Mouse (Mus musculus): ENCODE results near the gene Gm39653. TPM values are rescaled to one million over a fixed set of nuclear protein-coding genes. Genes with fewer than 3 reads are reported as not detected.
"Not testable (repeated sequence)": the region's sequence is repeated elsewhere in the genome, so short reads cannot be mapped to it uniquely, and the experiment has no call there.

The Gm39653 gene
- polyA plus RNA-seq, 1 experiment from 2014 or later: not detected

GRCm38 (mm10) chr1:63630390-63630789, 14.6 kb downstream of the Gm39653 start:
- H3K27me3 ChIP-seq (ENCODE audit: low read depth, poor library complexity, severe bottlenecking); H3K27ac ChIP-seq (replicated peaks); DNase-seq (ENCODE audit: low spot score); H3K9me3 ChIP-seq (replicated peaks); H3K4me3 ChIP-seq; H3K36me3 ChIP-seq; H3K4me1 ChIP-seq: not testable (repeated sequence)

DNA sequence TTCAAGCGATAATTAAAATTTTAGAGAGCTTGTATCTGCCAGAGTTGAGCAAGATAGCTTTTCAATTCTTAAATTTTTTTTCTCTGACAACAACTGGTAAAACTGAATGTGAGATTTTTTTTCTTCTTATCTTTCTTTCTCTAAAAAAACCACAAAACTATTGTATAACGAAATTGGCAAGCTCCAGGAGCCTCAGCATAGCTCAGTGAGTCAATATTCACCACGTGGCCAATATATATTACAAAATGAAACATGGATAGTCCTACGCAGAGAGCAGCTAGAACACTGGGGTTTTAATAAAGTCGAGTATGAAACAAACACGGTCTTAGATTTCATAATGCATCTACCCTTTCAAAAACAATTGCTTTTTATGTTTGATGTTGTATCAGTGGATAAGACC, 24.2 kb downstream of the Gm39653 start:
- 82% methylated on average over 6 of the region's 6 CpGs for WGBS
- Histone ChIP-seq H3K4me3 (no peak overlapping the region), H3K4me1 (no peaks in the 10 kb centered on the region), H3K9me3 (replicated peaks) (no peaks in the 10 kb centered on the region), H3K36me3 (no peaks in the 10 kb centered on the region), H3K27me3 (ENCODE audit: low read depth, poor library complexity, severe bottlenecking) (no peaks in the 10 kb centered on the region), H3K27ac (replicated peaks) (no peak overlapping the region)
- no peak for DNase-seq (ENCODE audit: low spot score)

DNA sequence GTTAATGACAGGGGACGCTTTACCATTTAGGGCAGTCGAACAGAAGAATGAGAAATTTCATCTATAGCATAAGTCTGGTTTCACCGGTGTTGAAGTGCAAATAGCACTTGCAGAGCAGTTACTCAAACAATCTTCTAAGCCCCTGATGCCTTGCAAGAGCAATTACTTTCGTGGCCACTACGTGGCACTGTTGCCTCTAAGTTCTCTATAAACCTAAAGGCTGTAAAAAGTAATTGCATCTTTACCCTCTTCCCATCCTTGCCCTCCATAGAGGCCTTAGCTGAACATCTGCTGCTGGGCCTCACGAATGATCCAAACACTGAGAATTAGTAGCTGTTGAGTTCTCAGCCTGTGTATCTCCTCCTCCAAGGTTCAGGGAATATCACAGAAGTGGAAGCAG, 42.2 kb downstream of the Gm39653 start:
- 25% methylated on average over 6 of the region's 6 CpGs for WGBS

DNA sequence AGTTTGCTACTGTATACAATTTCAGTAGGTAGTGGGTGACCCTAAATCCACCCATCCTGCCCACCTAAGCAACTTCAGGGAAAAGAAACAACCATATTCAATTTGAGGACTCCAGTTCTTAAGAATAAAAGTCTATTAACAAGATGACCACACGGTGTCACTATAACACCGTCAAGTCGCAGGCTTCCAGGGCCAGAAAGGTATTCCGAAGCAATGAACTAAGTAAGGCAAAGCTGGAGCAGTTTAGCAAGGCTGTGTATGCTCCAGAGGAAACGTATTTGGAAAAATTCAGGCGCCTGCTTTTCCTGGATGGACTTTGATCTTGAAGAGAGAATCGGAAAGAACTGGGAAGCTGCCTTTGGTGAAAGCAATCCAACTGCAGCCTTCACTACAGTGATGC, 43.8 kb downstream of the Gm39653 start:
- H3K36me3 ChIP-seq: no peaks in the 10 kb centered on the region
- no peaks in the 10 kb centered on the region for H3K4me1 ChIP-seq
- no peak overlapping the region for H3K27ac ChIP-seq (replicated peaks)
- WGBS: 2% methylated on average over 7 of the region's 7 CpGs
- H3K9me3 ChIP-seq (replicated peaks): no peaks in the 10 kb centered on the region
- peak; percentile 58 for DNase-seq (ENCODE audit: low spot score)
- peaks cover 5% of the 10 kb centered on the region; the same call in 1 of the 2 replicates for H3K27me3 ChIP-seq (ENCODE audit: low read depth, poor library complexity, severe bottlenecking)
- H3K4me3 ChIP-seq: no peak overlapping the region

More for the DNA sequence above, 42.2 kb downstream of the Gm39653 start:
- Histone ChIP-seq H3K36me3 (no peaks in the 10 kb centered on the region), H3K4me1 (no peaks in the 10 kb centered on the region), H3K4me3 (no peak overlapping the region), H3K27me3 (ENCODE audit: low read depth, poor library complexity, severe bottlenecking) (peaks cover 5% of the 10 kb centered on the region; the same call in 1 of the 2 replicates), H3K9me3 (replicated peaks) (no peaks in the 10 kb centered on the region), H3K27ac (replicated peaks) (no peak overlapping the region)
- peak; percentile 64 for DNase-seq (ENCODE audit: low spot score)

GRCm38 (mm10) chr1:63666089-63666488, 50.3 kb downstream of the Gm39653 start:
- WGBS: 91% methylated on average over 2 of the region's 2 CpGs
- DNase-seq (ENCODE audit: low spot score): no peak
- no peak overlapping the region for H3K27ac ChIP-seq (replicated peaks)
- no peaks in the 10 kb centered on the region for H3K36me3 ChIP-seq
- H3K27me3 ChIP-seq (ENCODE audit: low read depth, poor library complexity, severe bottlenecking): 0 out of 2 replicates have a peak, but pooled peaks cover 5% of the 10 kb centered on the region
- H3K9me3 ChIP-seq (replicated peaks): no peaks in the 10 kb centered on the region
- H3K4me1 ChIP-seq: peaks cover 15% of the 10 kb centered on the region
- H3K4me3 ChIP-seq: no peak overlapping the region

GRCm38 (mm10) chr1:63667201-63667948, 51.6 kb downstream of the Gm39653 start:
- Histone ChIP-seq H3K27ac (replicated peaks) (no peak overlapping the region), H3K9me3 (replicated peaks) (no peaks in the 10 kb centered on the region), H3K36me3 (no peaks in the 10 kb centered on the region), H3K27me3 (ENCODE audit: low read depth, poor library complexity, severe bottlenecking) (0 out of 2 replicates have a peak, but pooled peaks cover 5% of the 10 kb centered on the region), H3K4me1 (peaks cover 15% of the 10 kb centered on the region), H3K4me3 (no peak overlapping the region)
- DNase-seq (ENCODE audit: low spot score): no peak
- WGBS: 55% methylated on average over 9 of the region's 9 CpGs

DNA sequence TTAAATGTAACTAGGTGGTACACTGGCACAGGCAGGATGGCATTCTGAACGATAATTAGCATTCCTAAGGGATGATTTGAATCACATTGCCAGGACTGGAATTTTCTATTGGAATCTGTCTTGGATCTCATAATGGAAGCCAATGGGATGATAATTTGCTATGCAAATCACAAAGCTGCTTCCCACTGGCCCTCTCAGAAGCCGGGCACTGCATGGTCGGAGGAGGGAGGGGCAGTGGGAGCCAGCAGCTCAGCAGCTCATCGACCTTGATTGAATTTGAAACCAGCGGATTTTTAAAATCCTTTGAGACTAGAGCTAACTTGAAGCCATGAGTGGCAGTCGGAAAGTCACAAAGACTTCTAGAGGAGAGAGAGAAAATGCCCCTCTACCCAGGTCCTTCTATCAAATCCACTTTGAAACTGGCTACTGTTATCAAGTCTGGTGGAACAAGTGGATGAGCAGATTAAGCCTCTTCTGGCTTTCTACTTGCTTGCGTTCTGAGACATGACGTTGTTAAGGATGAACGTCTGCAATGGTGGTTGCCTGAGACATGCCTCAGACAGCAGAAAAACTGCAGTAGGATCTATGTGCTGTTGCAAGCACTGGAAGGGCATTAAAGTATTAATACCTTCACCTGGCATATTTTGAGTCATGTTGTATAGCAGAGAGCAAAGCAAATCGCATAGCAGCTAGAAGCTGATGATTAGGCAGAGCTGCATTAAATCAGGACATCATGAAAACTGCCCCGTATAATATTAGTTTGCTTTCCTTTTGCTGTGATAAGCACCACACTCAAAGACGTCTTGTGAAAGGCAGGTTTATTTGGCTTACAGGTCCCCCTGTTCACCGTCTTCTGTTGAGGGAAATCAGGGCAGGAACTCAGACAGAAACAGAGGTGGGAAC, 52.4 kb downstream of the Gm39653 start:
- H3K4me3 ChIP-seq: 0 out of 2 replicates have a peak overlapping the region, but pooled peaks have one; percentile 18
- no peaks in the 10 kb centered on the region for H3K9me3 ChIP-seq (replicated peaks)
- H3K4me1 ChIP-seq: peaks cover 15% of the 10 kb centered on the region
- no peaks in the 10 kb centered on the region for H3K36me3 ChIP-seq
- H3K27ac ChIP-seq (replicated peaks): no peak overlapping the region
- WGBS: 25% methylated on average over 13 of the region's 13 CpGs
- DNase-seq (ENCODE audit: low spot score): no peak
- H3K27me3 ChIP-seq (ENCODE audit: low read depth, poor library complexity, severe bottlenecking): 0 out of 2 replicates have a peak, but pooled peaks cover 5% of the 10 kb centered on the region

GRCm38 (mm10) chr1:63668852-63669160, 53.0 kb downstream of the Gm39653 start:
- WGBS: 12% methylated on average over 3 of the region's 3 CpGs

More at GRCm38 (mm10) chr1:63668852-63669160, 53.0 kb downstream of the Gm39653 start:
- no peak for DNase-seq (ENCODE audit: low spot score)
- H3K4me3 ChIP-seq: no peak overlapping the region
- no peaks in the 10 kb centered on the region for H3K9me3 ChIP-seq (replicated peaks)
- H3K4me1 ChIP-seq: peaks cover 15% of the 10 kb centered on the region
- H3K27me3 ChIP-seq (ENCODE audit: low read depth, poor library complexity, severe bottlenecking): 0 out of 2 replicates have a peak, but pooled peaks cover 5% of the 10 kb centered on the region
- H3K36me3 ChIP-seq: no peaks in the 10 kb centered on the region
- no peak overlapping the region for H3K27ac ChIP-seq (replicated peaks)

Other genes with a start within 250 kb of the Gm39653 start
- 4.2 and 5.9 TPM in 2 replicates for gene Adam23, start 170.1 kb upstream of the Gm39653 start, polyA plus RNA-seq (2016; fragmentation: Nextera tagmentation; extraction: Ambion mirVana)
- gene Dytn, start 71.0 kb downstream of the Gm39653 start, polyA plus RNA-seq (2016; fragmentation: Nextera tagmentation; extraction: Ambion mirVana): not detected in 2 replicates
- gene Mdh1b, start 114.3 kb downstream of the Gm39653 start, polyA plus RNA-seq (2016; fragmentation: Nextera tagmentation; extraction: Ambion mirVana): 0.09 and 0.22 TPM in 2 replicates
- gene Fastkd2, start 114.6 kb downstream of the Gm39653 start, polyA plus RNA-seq (2016; fragmentation: Nextera tagmentation; extraction: Ambion mirVana): 63.6 and 74.4 TPM in 2 replicates
- gene 4933402D24Rik, start 153.3 kb downstream of the Gm39653 start, polyA plus RNA-seq (2016; fragmentation: Nextera tagmentation; extraction: Ambion mirVana): 0.12 and 0.27 TPM in 2 replicates